Mouse (Mus musculus) lung, postnatal 0 days (tissue): ENCODE measurements around the gene Polr3b.

Experiments
- CTCF ChIP-seq: IDR thresholded peaks from 2 replicates; pipeline ENCODE4 v1.5.1; 2016; ENCODE audit warnings: antibody characterized with exemption, mild to moderate bottlenecking
- EP300 ChIP-seq: IDR thresholded peaks from 2 replicates; pipeline ENCODE4 v1.6.1; 2016; ENCODE audit warnings: antibody characterized with exemption, mild to moderate bottlenecking, control low read depth

- TF ChIP-seq CTCF (no peak), EP300 (no peak)
These were observed 64.6 kb downstream of the Polr3b start for GRCm38 (mm10) chr10:84686705-84687104.
